Mouse (Mus musculus) thymus, postnatal 0 days (tissue): Measurements from ENCODE around the gene Vmn1r78. TPM values are rescaled to one million over a fixed set of nuclear protein-coding genes. Genes with fewer than 3 reads are reported as not detected.
"Not testable (repeated sequence)": the region's sequence is repeated elsewhere in the genome, so short reads cannot be mapped to it uniquely, and the experiment has no call there.

Experiments used
- DNase-seq: peaks from one replicate; pipeline ENCODE4 v3.0.0-alpha.2; 2015; ENCODE audit warnings: low spot score
- polyA plus RNA-seq: library from polyadenylated mRNA; unstranded; fragments of >200 nt; fragmentation: Nextera tagmentation; extraction: Ambion mirVana; gene quantifications from 2 replicates; pipeline ENCODE4 v1.2.1, GENCODE M21; 2015

Gene Vmn1r78
- polyA plus RNA-seq: not detected in 2 replicates

- no peak for DNase-seq
Measured at GRCm38 (mm10) chr7:12149957-12150356, at the start of gene Vmn1r78. Vmn1r78 (plus strand) TSS chr7:12150257.

- DNase-seq: not testable (repeated sequence)
Measured at GRCm38 (mm10) chr7:12156463-12156862, 6.4 kb downstream of the Vmn1r78 start.

DNA sequence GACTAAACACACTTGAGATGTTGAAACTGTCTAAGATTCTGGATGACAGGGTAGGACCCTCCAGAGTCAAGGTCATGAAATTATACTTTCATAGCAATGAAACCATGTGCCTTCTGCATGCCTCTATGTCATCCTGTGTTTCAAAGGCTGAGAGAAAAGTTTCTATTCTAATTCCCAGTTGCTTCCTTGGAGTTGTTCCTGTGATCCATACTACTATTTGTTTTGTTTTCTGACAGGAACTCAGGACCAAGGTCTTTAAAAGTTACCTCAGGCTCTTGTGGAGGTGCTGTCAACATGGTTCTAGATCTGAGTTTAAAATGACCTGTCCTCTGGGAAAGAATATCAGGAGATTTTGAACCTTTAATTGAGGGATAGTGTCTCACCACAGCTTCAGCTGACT, 20.9 kb downstream of the Vmn1r78 start, which contains the start of gene Vmn1r79:
TSS of gene Vmn1r79 (plus strand) at position 301 of the 400 bp plus-strand sequence.
- DNase-seq: not testable (repeated sequence)

- DNase-seq: not testable (repeated sequence)
Measured at GRCm38 (mm10) chr7:12172926-12173325, 22.9 kb downstream of the Vmn1r78 start.

DNA sequence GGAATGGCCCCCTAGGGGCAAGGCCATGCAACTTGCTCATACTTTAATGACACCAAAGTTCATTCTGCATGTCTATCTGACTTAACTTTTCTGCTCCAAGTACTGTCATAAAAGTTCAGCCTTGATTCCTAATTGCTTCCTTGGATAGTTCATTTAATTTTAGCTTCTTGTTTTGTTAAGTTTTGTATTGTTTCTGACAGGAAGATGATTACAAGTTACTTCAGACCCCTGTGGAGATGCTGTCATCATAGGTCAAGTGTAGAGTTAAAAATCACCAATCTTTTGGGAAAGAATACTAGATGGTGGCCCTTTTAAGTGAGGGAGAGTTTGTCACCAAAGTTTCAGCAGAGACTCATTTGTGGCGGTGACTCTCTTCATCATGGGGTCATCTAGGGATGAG, 38.9 kb downstream of the Vmn1r78 start, which contains the start of gene Vmn1r80:
TSS of gene Vmn1r80 (plus strand) at position 301 of the 400 bp plus-strand sequence.
- DNase-seq: no peak

- no peak for DNase-seq
Measured at GRCm38 (mm10) chr7:12204141-12204540, 54.1 kb downstream of the Vmn1r78 start.

Other genes starting within 250 kb of the Vmn1r78 start
- gene Vmn1r76, start 212.0 kb upstream of the Vmn1r78 start, polyA plus RNA-seq: not detected in 2 replicates
- not detected in 2 replicates for gene Vmn1r77, start 113.5 kb upstream of the Vmn1r78 start, polyA plus RNA-seq
- gene Vmn1r79, start 21.0 kb downstream of the Vmn1r78 start, polyA plus RNA-seq: not detected in 2 replicates
- not detected in 2 replicates for gene Vmn1r80, start 39.0 kb downstream of the Vmn1r78 start, polyA plus RNA-seq
- not detected in 2 replicates for gene Vmn1r81, start 118.0 kb downstream of the Vmn1r78 start, polyA plus RNA-seq
- not detected in 2 replicates for gene Vmn1r82, start 150.2 kb downstream of the Vmn1r78 start, polyA plus RNA-seq
- not detected in 2 replicates for gene Vmn1r83, start 179.2 kb downstream of the Vmn1r78 start, polyA plus RNA-seq
- gene Vmn1r84, start 219.0 kb downstream of the Vmn1r78 start, polyA plus RNA-seq: not detected in 2 replicates